Mouse (Mus musculus): Measurements from ENCODE around the gene Rbm45.

Gene Rbm45

DNA sequence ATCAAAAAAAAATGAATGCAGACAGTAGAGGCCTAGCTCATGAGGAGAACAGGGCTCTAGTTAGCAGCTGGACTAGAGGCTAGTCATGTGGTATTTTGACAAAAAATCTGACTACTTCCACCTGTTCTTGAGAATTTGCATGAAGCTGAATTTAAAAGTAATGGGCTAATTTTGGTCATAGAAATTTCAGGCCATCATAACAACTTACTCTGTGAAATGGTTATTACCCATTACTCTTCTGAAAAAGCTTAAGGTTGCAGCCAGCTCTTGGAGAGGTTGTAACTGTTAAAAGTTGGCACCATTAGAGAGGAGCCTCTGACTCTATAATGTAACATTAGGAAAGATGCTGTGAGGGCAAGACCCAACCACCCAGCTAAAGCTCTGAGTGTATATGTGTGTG is 16.7 kb downstream of the Rbm45 start:
- DNase-seq = no peak

DNA sequence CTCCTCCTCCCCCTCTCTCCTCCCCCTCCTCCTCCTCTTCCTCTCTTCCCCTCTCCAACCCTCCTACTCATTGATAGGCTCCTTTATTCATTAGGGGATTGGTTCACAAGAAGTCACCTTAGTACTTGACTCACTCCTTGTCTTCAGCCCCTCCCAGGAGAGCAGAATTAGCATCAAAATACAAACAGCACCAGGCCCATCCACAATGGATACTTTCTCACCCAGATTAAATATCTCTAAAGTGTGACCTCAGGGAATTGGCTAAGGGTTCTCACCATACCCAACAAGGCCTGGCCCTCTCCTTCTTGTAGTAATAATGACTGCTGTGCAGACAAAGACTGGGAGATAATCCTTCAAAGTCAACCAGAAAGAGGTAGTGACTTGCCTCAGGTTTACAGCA is 30.4 kb downstream of the Rbm45 start:
- DNase-seq = no peak

DNA sequence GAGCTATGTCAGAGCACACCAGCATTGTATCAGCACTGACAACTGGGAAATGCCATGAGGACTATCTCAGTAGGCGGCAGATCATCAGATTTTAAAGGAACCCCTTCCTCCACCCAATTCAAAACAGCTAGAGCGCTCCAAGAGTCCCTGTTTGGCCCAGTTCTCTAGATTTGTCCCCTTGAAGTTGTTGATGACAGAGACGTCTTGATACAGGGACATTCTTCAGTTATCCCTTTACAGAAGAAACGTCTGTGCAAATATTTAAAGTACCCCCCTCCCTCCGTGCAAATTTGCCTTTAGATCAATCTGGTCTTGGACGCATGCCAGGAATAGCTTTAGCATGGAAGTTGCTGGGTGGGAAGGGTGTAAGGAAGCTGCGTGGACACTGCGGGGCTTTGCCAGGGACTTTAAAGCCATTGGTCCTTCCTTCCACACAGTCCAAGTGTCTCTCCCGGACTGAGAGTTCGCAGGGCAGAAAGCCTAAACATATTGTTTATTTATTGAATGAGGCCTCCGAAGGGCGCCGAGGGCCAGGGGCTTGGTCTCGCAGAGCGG is 35.9 kb downstream of the Rbm45 start:
- peak; percentile 33 for DNase-seq

- peak; percentile 78 for DNase-seq
These were observed 36.6 kb downstream of the Rbm45 start, which contains the start of gene Osbpl6 for GRCm38 (mm10) chr2:76406151-76406936. Gene Osbpl6, plus strand, starts transcription at chr2:76406508.

GRCm38 (mm10) chr2:76406937-76407441 is 37.2 kb downstream of the Rbm45 start:
- DNase-seq = peak; percentile 62

- DNase-seq = no peak
These were observed 39.7 kb downstream of the Rbm45 start for GRCm38 (mm10) chr2:76409526-76409925.

GRCm38 (mm10) chr2:76409986-76410385 is 40.2 kb downstream of the Rbm45 start:
- DNase-seq = no peak

- no peak for DNase-seq
These were observed 43.1 kb downstream of the Rbm45 start for GRCm38 (mm10) chr2:76412924-76413323.

GRCm38 (mm10) chr2:76417446-76418141 is 47.8 kb downstream of the Rbm45 start:
- no peak for DNase-seq

DNA sequence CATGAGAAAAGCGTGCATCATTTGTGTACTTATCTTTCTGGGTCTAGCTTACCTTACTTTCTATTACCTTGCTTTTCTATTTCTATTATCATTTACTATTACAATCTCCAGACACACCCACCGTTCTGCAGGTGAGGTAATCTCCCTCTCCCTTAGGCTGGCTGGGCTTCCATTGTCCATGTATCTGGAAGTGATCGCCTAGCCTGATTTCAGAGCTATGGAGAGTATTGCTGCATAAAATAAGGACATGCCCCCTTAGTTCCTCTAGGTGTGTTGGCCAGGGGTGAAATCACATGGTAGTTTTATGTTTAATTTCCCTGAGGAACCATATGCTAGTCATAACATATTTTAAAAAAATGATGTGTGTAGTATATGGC is 48.3 kb downstream of the Rbm45 start:
- DNase-seq = no peak

- DNase-seq = no peak
These were observed 51.7 kb downstream of the Rbm45 start for GRCm38 (mm10) chr2:76421411-76421924.

- DNase-seq = no peak
These were observed 57.0 kb downstream of the Rbm45 start for GRCm38 (mm10) chr2:76426816-76427215.

- DNase-seq = no peak
These were observed 59.5 kb downstream of the Rbm45 start for GRCm38 (mm10) chr2:76429318-76429717.

GRCm38 (mm10) chr2:76429855-76430254 is 60.1 kb downstream of the Rbm45 start:
- DNase-seq = no peak

DNA sequence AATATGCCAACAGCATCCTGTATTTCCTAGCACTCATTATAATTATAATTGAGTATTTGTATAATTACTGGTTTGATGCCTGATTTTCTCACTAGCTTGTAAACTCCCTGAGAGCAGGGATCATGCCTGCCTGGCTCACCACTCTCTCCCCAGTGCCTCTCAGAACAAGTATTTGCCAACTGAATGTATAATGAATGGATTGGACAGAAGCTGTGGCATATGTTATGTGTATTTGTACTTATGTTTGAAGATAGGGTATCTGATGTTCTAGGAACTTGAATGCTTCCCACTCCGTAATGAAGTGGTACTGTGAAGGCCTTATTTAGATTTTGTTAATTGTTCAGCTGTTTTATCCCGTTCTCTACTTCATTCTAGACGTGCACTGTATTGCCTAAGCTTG is 60.8 kb downstream of the Rbm45 start:
- no peak for DNase-seq

Measured in lung, postnatal 10 days (tissue).